Mouse (Mus musculus): ENCODE results near the gene 2410137M14Rik. TPM values are rescaled to one million over a fixed set of nuclear protein-coding genes. Genes with fewer than 3 reads are reported as not detected.
"Not testable (repeated sequence)": the region's sequence is repeated elsewhere in the genome, so short reads cannot be mapped to it uniquely, and the experiment has no call there.

Gene 2410137M14Rik
- polyA plus RNA-seq, 1 experiment = not detected

DNA sequence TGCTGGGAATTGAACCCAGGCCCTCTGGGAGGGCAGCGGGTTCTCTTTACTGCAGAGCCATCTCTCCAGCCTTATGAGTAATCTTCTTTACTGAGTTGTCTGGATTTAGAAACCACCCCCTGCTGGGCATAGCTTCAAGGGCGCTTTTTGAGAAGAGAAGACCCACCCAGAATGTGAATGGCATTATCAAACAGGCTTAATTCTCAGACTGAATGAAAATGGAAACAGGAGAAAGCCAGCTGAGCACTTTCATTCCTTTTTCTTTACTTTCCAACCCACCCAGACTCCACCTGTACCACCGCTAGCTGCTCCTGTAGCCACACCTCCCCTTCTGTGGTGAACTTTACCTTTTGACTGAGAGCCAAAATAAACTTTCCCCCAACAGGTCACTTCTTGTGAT is 14.4 kb upstream of the 2410137M14Rik start:
- no peak for TF ChIP-seq POLR2A (IDR thresholded peaks at IDR 0.05; ENCODE audit: low read depth, low read length)
- no peak for TF ChIP-seq CTCF (IDR thresholded peaks at IDR 0.05; ENCODE audit: borderline replicate concordance, insufficient read depth, low read length)
- Histone ChIP-seq H3K4me1 (ENCODE audit: control insufficient read depth, insufficient read depth, low read length) (peaks cover 3% of the 10 kb centered on the region; the same call in 1 of the 2 replicates), H3K4me3 (ENCODE audit: insufficient read depth, low read length) (no peak overlapping the region)

GRCm38 (mm10) chr17:36994528-36994927 is 13.5 kb upstream of the 2410137M14Rik start:
- peaks cover 3% of the 10 kb centered on the region; the same call in 1 of the 2 replicates for H3K4me1 ChIP-seq (ENCODE audit: control insufficient read depth, insufficient read depth, low read length)
- TF ChIP-seq CTCF (IDR thresholded peaks at IDR 0.05; ENCODE audit: borderline replicate concordance, insufficient read depth, low read length) = no peak
- no peak for TF ChIP-seq POLR2A (IDR thresholded peaks at IDR 0.05; ENCODE audit: low read depth, low read length)
- H3K4me3 ChIP-seq (ENCODE audit: insufficient read depth, low read length) = no peak overlapping the region
- no peak overlapping the region for H3K27ac ChIP-seq (ENCODE audit: insufficient read depth, low read length)

More for the DNA sequence above, 14.4 kb upstream of the 2410137M14Rik start:
- H3K27ac ChIP-seq (ENCODE audit: insufficient read depth, low read length) = no peak overlapping the region

- TF ChIP-seq CTCF (IDR thresholded peaks at IDR 0.05; ENCODE audit: borderline replicate concordance, insufficient read depth, low read length) (no peak), POLR2A (IDR thresholded peaks at IDR 0.05; ENCODE audit: low read depth, low read length) (no peak)
- no peak overlapping the region for H3K4me3 ChIP-seq (ENCODE audit: insufficient read depth, low read length)
- no peak overlapping the region for H3K27ac ChIP-seq (ENCODE audit: insufficient read depth, low read length)
- peaks cover 3% of the 10 kb centered on the region; the same call in 1 of the 2 replicates for H3K4me1 ChIP-seq (ENCODE audit: control insufficient read depth, insufficient read depth, low read length)
Observed at GRCm38 (mm10) chr17:36993770-36994325, 12.8 kb upstream of the 2410137M14Rik start.

GRCm38 (mm10) chr17:36992336-36993104 is 11.5 kb upstream of the 2410137M14Rik start:
- TF ChIP-seq POLR2A (IDR thresholded peaks at IDR 0.05; ENCODE audit: low read depth, low read length) = no peak
- no peak for TF ChIP-seq CTCF (IDR thresholded peaks at IDR 0.05; ENCODE audit: borderline replicate concordance, insufficient read depth, low read length)
- Histone ChIP-seq H3K4me1 (ENCODE audit: control insufficient read depth, insufficient read depth, low read length) (peaks cover 3% of the 10 kb centered on the region; the same call in 1 of the 2 replicates), H3K4me3 (ENCODE audit: insufficient read depth, low read length) (no peak overlapping the region), H3K27ac (ENCODE audit: insufficient read depth, low read length) (no peak overlapping the region)

DNA sequence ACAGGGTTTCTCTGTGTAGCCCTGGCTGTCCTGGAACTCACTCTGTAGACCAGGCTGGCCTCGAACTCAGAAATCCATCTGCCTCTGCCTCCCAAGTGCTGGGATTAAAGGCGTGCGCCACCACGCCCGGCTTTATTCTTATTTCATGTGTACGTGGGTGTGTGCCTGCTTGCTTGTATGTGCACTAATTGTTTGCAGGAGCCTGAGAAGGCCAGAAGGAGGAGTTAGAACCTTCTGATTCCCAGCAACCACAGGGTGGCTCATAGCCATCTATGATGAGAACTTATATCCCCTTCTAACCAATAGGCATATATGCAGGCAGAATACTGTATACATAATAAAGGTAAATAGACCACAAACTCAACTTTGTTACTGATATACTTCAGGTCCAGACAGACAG is 9.6 kb upstream of the 2410137M14Rik start:
- H3K4me1 ChIP-seq (ENCODE audit: control insufficient read depth, insufficient read depth, low read length); H3K27ac ChIP-seq (ENCODE audit: insufficient read depth, low read length); H3K4me3 ChIP-seq (ENCODE audit: insufficient read depth, low read length): not testable (repeated sequence)

DNA sequence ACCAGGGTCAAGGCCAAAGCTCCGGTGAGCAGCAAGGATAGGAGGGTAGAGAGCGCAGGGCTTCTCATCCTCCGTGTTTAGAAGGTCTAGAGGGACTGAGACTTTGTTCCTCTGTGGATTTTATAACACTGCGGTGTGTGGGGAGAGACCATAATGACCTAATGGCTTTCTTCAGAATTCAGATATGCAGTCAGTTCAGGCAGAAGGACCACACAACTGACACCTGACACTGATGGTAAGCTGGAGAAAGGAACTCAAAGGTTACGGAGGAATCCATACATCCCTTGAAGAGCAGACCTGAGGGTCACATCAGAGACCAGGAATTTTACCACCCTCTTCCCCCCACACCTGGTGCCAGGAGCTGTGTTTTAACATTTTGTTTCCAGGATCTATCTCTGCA is 8.4 kb upstream of the 2410137M14Rik start, which contains the start of gene H2-M5:
TSS of gene H2-M5 (minus strand) at position 101 of the 400 bp plus-strand sequence.
- TF ChIP-seq POLR2A (IDR thresholded peaks at IDR 0.05; ENCODE audit: low read depth, low read length) (no peak), CTCF (IDR thresholded peaks at IDR 0.05; ENCODE audit: borderline replicate concordance, insufficient read depth, low read length) (no peak)
- H3K4me3 ChIP-seq (ENCODE audit: insufficient read depth, low read length) = no peak within 1 kb of the TSS
- no peaks in the 10 kb centered on the region for H3K4me1 ChIP-seq (ENCODE audit: control insufficient read depth, insufficient read depth, low read length)
- H3K27ac ChIP-seq (ENCODE audit: insufficient read depth, low read length) = no peak within 1 kb of the TSS

GRCm38 (mm10) chr17:36988475-36988874 is 7.4 kb upstream of the 2410137M14Rik start:
- H3K4me3 ChIP-seq (ENCODE audit: insufficient read depth, low read length) = no peak overlapping the region
- no peaks in the 10 kb centered on the region for H3K4me1 ChIP-seq (ENCODE audit: control insufficient read depth, insufficient read depth, low read length)
- TF ChIP-seq POLR2A (IDR thresholded peaks at IDR 0.05; ENCODE audit: low read depth, low read length) (no peak), CTCF (IDR thresholded peaks at IDR 0.05; ENCODE audit: borderline replicate concordance, insufficient read depth, low read length) (no peak)
- no peak overlapping the region for H3K27ac ChIP-seq (ENCODE audit: insufficient read depth, low read length)

DNA sequence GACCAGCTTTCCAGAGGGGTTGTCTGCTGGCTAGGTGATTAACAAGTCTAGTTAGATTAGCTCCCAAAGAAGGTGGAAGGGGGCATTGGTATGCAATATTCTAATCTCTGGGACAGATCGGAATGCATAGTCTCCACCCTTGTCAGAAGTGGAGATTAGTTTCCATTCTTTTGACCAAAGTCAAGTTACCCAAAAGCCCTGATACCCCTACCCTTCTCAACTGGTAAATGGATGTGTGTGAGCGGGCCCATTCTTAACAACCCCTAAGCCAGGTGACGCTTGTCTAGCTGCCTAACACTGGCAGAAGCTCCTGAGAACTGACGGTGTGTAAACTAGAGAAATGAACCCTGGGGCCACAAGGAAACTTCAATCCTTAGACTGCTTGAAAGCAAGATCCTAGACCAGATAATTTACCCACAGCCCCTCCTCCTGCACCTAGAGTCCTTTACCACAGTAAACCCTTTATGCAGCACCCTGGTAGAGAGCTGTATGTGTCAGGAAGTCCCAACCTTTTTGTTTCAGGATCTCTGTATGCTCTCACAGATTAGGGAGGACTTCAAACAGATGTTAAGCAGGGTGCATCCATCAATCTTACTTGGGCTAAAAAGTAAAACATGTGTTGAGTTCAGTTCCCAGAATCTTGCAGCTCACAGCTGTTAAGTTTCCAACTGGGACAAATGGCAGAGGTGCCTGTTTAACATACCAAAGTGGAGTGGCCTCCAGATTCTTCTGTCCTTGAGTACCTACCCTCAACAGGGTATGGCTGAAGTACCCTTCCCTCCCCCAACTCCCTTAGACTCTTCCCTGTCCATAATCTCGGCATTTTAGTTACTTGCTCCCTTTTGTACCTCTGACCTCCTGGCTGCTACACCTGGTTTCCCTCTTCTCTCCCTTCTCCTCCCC is 1.5 kb upstream of the 2410137M14Rik start:
- H3K27ac ChIP-seq (ENCODE audit: insufficient read depth, low read length) = no peak overlapping the region
- no peak overlapping the region for H3K4me3 ChIP-seq (ENCODE audit: insufficient read depth, low read length)
- TF ChIP-seq POLR2A (IDR thresholded peaks at IDR 0.05; ENCODE audit: low read depth, low read length) (no peak), CTCF (IDR thresholded peaks at IDR 0.05; ENCODE audit: borderline replicate concordance, insufficient read depth, low read length) (no peak)
- H3K4me1 ChIP-seq (ENCODE audit: control insufficient read depth, insufficient read depth, low read length) = no peaks in the 10 kb centered on the region

DNA sequence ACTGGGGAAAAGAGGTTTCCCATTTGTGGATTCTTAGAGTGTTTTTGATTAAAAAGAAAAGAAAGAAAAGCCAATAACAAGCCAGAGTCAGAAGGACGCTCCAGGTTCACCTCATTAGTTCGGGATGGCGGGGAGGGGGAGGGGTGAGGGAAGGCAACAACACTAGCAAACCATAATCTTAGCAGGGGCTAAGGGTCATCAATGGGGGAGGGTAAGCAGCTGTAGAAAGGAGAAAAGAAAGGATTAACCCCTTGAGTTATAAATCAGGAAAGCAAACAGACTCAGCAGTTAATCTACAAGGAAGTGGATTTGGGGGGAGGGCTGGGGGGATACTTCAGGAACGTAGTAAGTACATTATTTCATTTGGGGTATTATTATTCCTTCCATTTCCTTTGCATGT is 808 bp upstream of the 2410137M14Rik start:
- H3K27ac ChIP-seq (ENCODE audit: insufficient read depth, low read length) = no peak overlapping the region
- TF ChIP-seq POLR2A (IDR thresholded peaks at IDR 0.05; ENCODE audit: low read depth, low read length) (no peak), CTCF (IDR thresholded peaks at IDR 0.05; ENCODE audit: borderline replicate concordance, insufficient read depth, low read length) (no peak)
- no peak overlapping the region for H3K4me3 ChIP-seq (ENCODE audit: insufficient read depth, low read length)
- no peaks in the 10 kb centered on the region for H3K4me1 ChIP-seq (ENCODE audit: control insufficient read depth, insufficient read depth, low read length)
